Mouse (Mus musculus): ENCODE measurements around the gene Grip1. TPM values are rescaled to one million over a fixed set of nuclear protein-coding genes. Genes with fewer than 3 reads are reported as not detected.

The Grip1 gene
- polyA plus RNA-seq, 1 experiment from 2014 or later, result 4.3 TPM

GRCm38 (mm10) chr10:119452698-119453097 lies 932 bp upstream of the Grip1 start:
- H3K27me3 ChIP-seq (ENCODE audit: control insufficient read depth, insufficient read depth, low read length), result no peaks in the 10 kb centered on the region
- 51% methylated on average over 5 of the region's 5 CpGs for WGBS
- H3K4me1 ChIP-seq (ENCODE audit: control insufficient read depth, insufficient read depth, low read length), result peaks cover 5% of the 10 kb centered on the region; the same call in 1 of the 2 replicates
- no peaks in the 10 kb centered on the region for H3K36me3 ChIP-seq (ENCODE audit: control insufficient read depth, insufficient read depth, low read length)
- no peak overlapping the region for H3K27ac ChIP-seq (ENCODE audit: low read length)
- no peaks in the 10 kb centered on the region for H3K9me3 ChIP-seq (ENCODE audit: control insufficient read depth, low read depth, low read length)
- peak overlapping the region; percentile 97; the same call in 1 of the 2 replicates for H3K4me2 ChIP-seq (replicated peaks; ENCODE audit: low read depth, low read length)
- no peak overlapping the region for H3K4me3 ChIP-seq (ENCODE audit: low read depth, low read length)
- no peak overlapping the region for H3K9ac ChIP-seq (replicated peaks; ENCODE audit: low read depth, low read length)
- no peak for ATAC-seq (ENCODE audit: insufficient number of reproducible peaks, insufficient read depth, low FRiP score, low read depth)

DNA sequence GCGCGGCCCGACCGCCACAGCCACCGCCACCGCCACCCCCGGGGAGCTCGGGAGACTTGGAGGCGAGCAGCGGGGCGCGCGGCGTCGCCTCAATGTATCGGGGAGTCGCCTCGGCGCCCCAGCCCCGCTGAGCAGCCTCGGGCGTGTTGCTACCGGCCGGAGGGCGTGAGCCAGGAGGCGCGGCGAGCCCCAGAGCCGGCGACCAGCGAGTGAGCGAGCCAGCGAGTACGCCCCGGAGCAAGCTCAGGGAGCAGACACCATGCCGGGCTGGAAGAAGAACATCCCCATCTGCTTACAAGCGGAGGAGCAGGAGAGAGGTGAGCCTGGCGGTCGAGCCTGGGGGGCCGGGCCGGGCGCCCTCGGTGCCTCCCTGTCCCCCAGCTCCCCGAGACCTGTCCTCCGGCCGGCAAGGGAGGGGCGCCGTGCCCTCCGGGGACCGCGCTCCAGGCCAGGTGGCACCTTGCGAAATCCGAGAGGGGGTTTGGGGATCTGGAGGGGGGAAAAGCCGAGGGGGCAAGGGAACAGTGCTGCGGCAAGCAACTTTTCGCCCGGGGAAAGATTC lies 557 bp downstream of the Grip1 start:
- peak overlapping the region; percentile 52; the same call in 1 of the 2 replicates for H3K27ac ChIP-seq (ENCODE audit: low read length)
- no peaks in the 10 kb centered on the region for H3K27me3 ChIP-seq (ENCODE audit: control insufficient read depth, insufficient read depth, low read length)
- H3K36me3 ChIP-seq (ENCODE audit: control insufficient read depth, insufficient read depth, low read length), result no peaks in the 10 kb centered on the region
- WGBS, result under 1% methylated on average over 57 of the region's 57 CpGs
- H3K9me3 ChIP-seq (ENCODE audit: control insufficient read depth, low read depth, low read length), result no peaks in the 10 kb centered on the region
- peak overlapping the region; percentile 97 for H3K4me2 ChIP-seq (replicated peaks; ENCODE audit: low read depth, low read length)
- H3K9ac ChIP-seq (replicated peaks; ENCODE audit: low read depth, low read length), result peak overlapping the region; percentile 64
- H3K4me3 ChIP-seq (ENCODE audit: low read depth, low read length), result peak overlapping the region; percentile 68
- peaks cover 5% of the 10 kb centered on the region; the same call in 1 of the 2 replicates for H3K4me1 ChIP-seq (ENCODE audit: control insufficient read depth, insufficient read depth, low read length)
- ATAC-seq (ENCODE audit: insufficient number of reproducible peaks, insufficient read depth, low FRiP score, low read depth), result peak; percentile 76

DNA sequence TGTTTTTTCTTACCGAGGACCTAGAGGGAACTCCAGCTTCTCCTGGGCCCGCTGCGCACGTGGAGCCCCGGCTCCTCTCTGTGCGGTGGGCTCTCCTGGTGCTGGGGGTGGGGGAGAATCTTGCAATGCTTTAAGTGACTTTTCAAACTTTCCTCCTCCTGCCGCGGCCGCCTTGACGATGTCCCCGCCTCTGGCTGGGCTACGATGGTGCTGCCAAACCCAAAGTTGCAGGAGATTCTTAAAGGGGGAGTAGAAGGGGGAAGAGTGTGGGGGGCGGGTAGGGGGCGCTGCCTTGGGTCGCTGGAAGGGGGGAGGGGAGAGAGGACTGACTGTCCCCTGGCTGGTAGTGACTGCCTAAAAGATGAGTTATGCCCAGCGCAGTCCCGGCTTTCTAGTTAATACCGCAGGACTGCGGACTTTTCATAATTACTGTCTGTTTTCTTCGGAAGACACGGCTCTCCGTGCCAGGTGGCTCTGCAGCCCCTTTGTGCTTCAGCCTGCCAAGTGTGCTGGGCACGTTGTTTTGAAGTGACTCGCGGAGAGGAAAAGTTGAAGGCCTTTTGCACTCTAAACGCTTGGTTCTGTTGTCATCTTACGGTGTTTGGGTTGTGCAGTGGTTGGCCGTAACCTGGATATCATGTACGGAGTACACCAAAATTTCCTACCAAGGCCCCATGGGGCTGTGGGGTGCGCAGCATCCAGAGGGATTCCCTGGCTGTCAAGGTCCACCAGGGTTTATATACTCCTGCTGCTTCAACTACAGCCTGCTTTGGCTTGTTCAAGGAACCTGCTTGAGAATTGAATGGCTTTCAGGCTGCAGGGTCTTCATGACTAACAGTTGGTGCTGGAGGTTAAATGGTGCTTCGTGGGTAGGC lies 1.3 kb downstream of the Grip1 start:
- H3K4me1 ChIP-seq (ENCODE audit: control insufficient read depth, insufficient read depth, low read length), result peaks cover 5% of the 10 kb centered on the region; the same call in 1 of the 2 replicates
- under 1% methylated on average over 30 of the region's 31 CpGs for WGBS
- H3K27ac ChIP-seq (ENCODE audit: low read length), result no peak overlapping the region
- H3K4me2 ChIP-seq (replicated peaks; ENCODE audit: low read depth, low read length), result peak overlapping the region; percentile 97
- peak overlapping the region; percentile 64; the same call in 1 of the 2 replicates for H3K9ac ChIP-seq (replicated peaks; ENCODE audit: low read depth, low read length)
- H3K27me3 ChIP-seq (ENCODE audit: control insufficient read depth, insufficient read depth, low read length), result no peaks in the 10 kb centered on the region
- H3K4me3 ChIP-seq (ENCODE audit: low read depth, low read length), result peak overlapping the region; percentile 68
- H3K36me3 ChIP-seq (ENCODE audit: control insufficient read depth, insufficient read depth, low read length), result no peaks in the 10 kb centered on the region
- no peaks in the 10 kb centered on the region for H3K9me3 ChIP-seq (ENCODE audit: control insufficient read depth, low read depth, low read length)
- ATAC-seq (ENCODE audit: insufficient number of reproducible peaks, insufficient read depth, low FRiP score, low read depth), result peak; percentile 25; the same call in 1 of the 2 replicates

GRCm38 (mm10) chr10:119455543-119455940 lies 1.9 kb downstream of the Grip1 start:
- peak overlapping the region; percentile 97 for H3K4me2 ChIP-seq (replicated peaks; ENCODE audit: low read depth, low read length)
- H3K27ac ChIP-seq (ENCODE audit: low read length), result no peak overlapping the region
- ATAC-seq (ENCODE audit: insufficient number of reproducible peaks, insufficient read depth, low FRiP score, low read depth), result no peak
- WGBS, result 6% methylated on average over 10 of the region's 10 CpGs
- no peak overlapping the region for H3K9ac ChIP-seq (replicated peaks; ENCODE audit: low read depth, low read length)
- H3K36me3 ChIP-seq (ENCODE audit: control insufficient read depth, insufficient read depth, low read length), result no peaks in the 10 kb centered on the region
- H3K27me3 ChIP-seq (ENCODE audit: control insufficient read depth, insufficient read depth, low read length), result no peaks in the 10 kb centered on the region
- no peaks in the 10 kb centered on the region for H3K9me3 ChIP-seq (ENCODE audit: control insufficient read depth, low read depth, low read length)
- peaks cover 5% of the 10 kb centered on the region; the same call in 1 of the 2 replicates for H3K4me1 ChIP-seq (ENCODE audit: control insufficient read depth, insufficient read depth, low read length)
- peak overlapping the region; percentile 68 for H3K4me3 ChIP-seq (ENCODE audit: low read depth, low read length)

DNA sequence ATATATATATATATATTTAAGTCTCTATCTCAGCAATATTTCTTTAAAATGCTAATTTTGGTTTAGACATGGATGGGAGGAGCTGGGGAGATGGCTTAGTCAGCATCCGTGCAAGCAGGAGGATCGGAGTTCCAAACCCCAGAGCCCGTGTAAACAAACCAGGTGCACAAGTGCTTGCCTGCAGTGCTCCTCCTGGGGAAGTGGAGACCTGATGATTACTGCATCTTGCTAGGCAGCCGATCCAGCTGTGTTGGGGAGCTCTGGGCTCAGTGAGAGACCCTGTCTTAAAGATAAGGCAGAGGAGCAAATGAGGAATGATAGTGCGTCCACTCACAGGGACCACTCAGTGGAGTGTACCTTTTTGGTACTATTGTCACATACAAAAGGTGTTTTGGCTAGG lies 3.5 kb downstream of the Grip1 start:
- Histone ChIP-seq H3K4me2 (replicated peaks; ENCODE audit: low read depth, low read length) (no peak overlapping the region), H3K4me1 (ENCODE audit: control insufficient read depth, insufficient read depth, low read length) (peaks cover 5% of the 10 kb centered on the region; the same call in 1 of the 2 replicates), H3K27me3 (ENCODE audit: control insufficient read depth, insufficient read depth, low read length) (no peaks in the 10 kb centered on the region), H3K9me3 (ENCODE audit: control insufficient read depth, low read depth, low read length) (no peaks in the 10 kb centered on the region), H3K27ac (ENCODE audit: low read length) (no peak overlapping the region), H3K9ac (replicated peaks; ENCODE audit: low read depth, low read length) (no peak overlapping the region), H3K4me3 (ENCODE audit: low read depth, low read length) (no peak overlapping the region), H3K36me3 (ENCODE audit: control insufficient read depth, insufficient read depth, low read length) (no peaks in the 10 kb centered on the region)
- no peak for ATAC-seq (ENCODE audit: insufficient number of reproducible peaks, insufficient read depth, low FRiP score, low read depth)
- WGBS, result 82% methylated on average over 5 of the region's 5 CpGs

DNA sequence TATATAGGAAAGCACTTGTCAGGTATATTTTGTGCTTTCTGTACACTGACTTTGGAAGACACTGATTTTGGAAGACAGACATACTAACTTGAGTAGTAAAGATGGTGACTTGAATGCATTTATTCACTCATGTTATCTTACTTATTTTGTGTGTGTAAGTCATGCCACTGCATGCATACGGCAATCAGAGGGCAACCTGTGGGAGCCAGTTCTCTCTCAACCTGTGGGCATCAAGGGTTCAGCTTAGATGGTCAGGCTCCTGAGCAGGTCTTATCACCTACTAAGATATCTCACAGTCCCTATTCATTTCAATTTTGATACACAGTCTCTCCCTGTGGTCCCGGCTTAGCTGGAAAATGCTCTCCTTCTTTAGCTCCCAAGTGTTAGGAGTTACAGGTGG lies 5.4 kb downstream of the Grip1 start:
- H3K4me1 ChIP-seq (ENCODE audit: control insufficient read depth, insufficient read depth, low read length), result peaks cover 5% of the 10 kb centered on the region; the same call in 1 of the 2 replicates
- H3K36me3 ChIP-seq (ENCODE audit: control insufficient read depth, insufficient read depth, low read length), result no peaks in the 10 kb centered on the region
- H3K4me2 ChIP-seq (replicated peaks; ENCODE audit: low read depth, low read length), result no peak overlapping the region
- WGBS, result 84% methylated on average over 2 of the region's 2 CpGs
- no peak for ATAC-seq (ENCODE audit: insufficient number of reproducible peaks, insufficient read depth, low FRiP score, low read depth)
- no peaks in the 10 kb centered on the region for H3K9me3 ChIP-seq (ENCODE audit: control insufficient read depth, low read depth, low read length)
- H3K4me3 ChIP-seq (ENCODE audit: low read depth, low read length), result no peak overlapping the region
- H3K27ac ChIP-seq (ENCODE audit: low read length), result no peak overlapping the region
- H3K9ac ChIP-seq (replicated peaks; ENCODE audit: low read depth, low read length), result no peak overlapping the region
- H3K27me3 ChIP-seq (ENCODE audit: control insufficient read depth, insufficient read depth, low read length), result no peaks in the 10 kb centered on the region

- no peak for ATAC-seq (ENCODE audit: insufficient number of reproducible peaks, insufficient read depth, low FRiP score, low read depth)
- Histone ChIP-seq H3K36me3 (ENCODE audit: control insufficient read depth, insufficient read depth, low read length) (no peaks in the 10 kb centered on the region), H3K27ac (ENCODE audit: low read length) (no peak overlapping the region), H3K4me3 (ENCODE audit: low read depth, low read length) (no peak overlapping the region), H3K4me1 (ENCODE audit: control insufficient read depth, insufficient read depth, low read length) (no peaks in the 10 kb centered on the region), H3K27me3 (ENCODE audit: control insufficient read depth, insufficient read depth, low read length) (no peaks in the 10 kb centered on the region), H3K9me3 (ENCODE audit: control insufficient read depth, low read depth, low read length) (no peaks in the 10 kb centered on the region), H3K9ac (replicated peaks; ENCODE audit: low read depth, low read length) (no peak overlapping the region), H3K4me2 (replicated peaks; ENCODE audit: low read depth, low read length) (no peak overlapping the region)
- 85% methylated on average over 7 of the region's 7 CpGs for WGBS
Observed at GRCm38 (mm10) chr10:119463345-119463744, 9.7 kb downstream of the Grip1 start.

GRCm38 (mm10) chr10:119463793-119464192 lies 10.2 kb downstream of the Grip1 start:
- ATAC-seq (ENCODE audit: insufficient number of reproducible peaks, insufficient read depth, low FRiP score, low read depth), result no peak
- WGBS, result 57% methylated on average over 7 of the region's 7 CpGs

More at GRCm38 (mm10) chr10:119463793-119464192, 10.2 kb downstream of the Grip1 start:
- Histone ChIP-seq H3K9me3 (ENCODE audit: control insufficient read depth, low read depth, low read length) (no peaks in the 10 kb centered on the region), H3K4me1 (ENCODE audit: control insufficient read depth, insufficient read depth, low read length) (no peaks in the 10 kb centered on the region), H3K27me3 (ENCODE audit: control insufficient read depth, insufficient read depth, low read length) (no peaks in the 10 kb centered on the region), H3K27ac (ENCODE audit: low read length) (no peak overlapping the region), H3K9ac (replicated peaks; ENCODE audit: low read depth, low read length) (no peak overlapping the region), H3K4me2 (replicated peaks; ENCODE audit: low read depth, low read length) (no peak overlapping the region), H3K36me3 (ENCODE audit: control insufficient read depth, insufficient read depth, low read length) (no peaks in the 10 kb centered on the region), H3K4me3 (ENCODE audit: low read depth, low read length) (no peak overlapping the region)
